Comparison of ENCODE assay signal across 17 mouse cellular contexts in genomic region chr15:30271141-30271572, GRCm38 (mm10).
DNase-seq lines count a peak whose midpoint lies in the region; ATAC-seq and TF ChIP-seq lines count a peak whose summit lies in the region.
"Had no signal": no experiment of that assay in that cellular context is flagged by ENCODE, and none has a peak within 500 bp of the region (broad histone marks: within the 10 kb centered on the region; RNA-seq: fewer than 3 reads in every experiment).

No protein-coding gene starts in this region.

- DNase-seq in cerebellum, postnatal 14 days: peak; percentile 22 to 36
- no peak for DNase-seq in cerebellum, adult 8-10 months
- DNase-seq in left cerebral cortex, adult 2 months (ENCODE audit: extremely low spot score in 1 of 2, low spot score in 2 of 2): no peak
- DNase-seq in left cerebral cortex, adult 11 months (ENCODE audit: low spot score): no peak
- DNase-seq in adipocyte (ENCODE audit: low spot score): peak; percentile 3
- peak; percentile 74 for DNase-seq in layer of hippocampus, adult 9-11 months
- DNase-seq in gastrocnemius, postnatal 36 days: no peak
- DNase-seq: adrenal gland, postnatal 36 days; heart, adult 11 months; heart, postnatal 10 days; kidney, adult 2 months; lung, postnatal 4 days; midbrain, embryonic 14.5 days had no signal

- intact Hi-C loops in left cerebral cortex, adult 2 months (cut with DNase I): no loop called here
- intact Hi-C loops in gastrocnemius, postnatal 36 days (cut with DNase I): no loop called here

- no peak overlapping the region for H3K4me3 ChIP-seq in left cerebral cortex, adult 2 months
- H3K4me3 ChIP-seq: embryonic facial prominence, embryonic 12.5 days; neural tube, embryonic 13.5 days had no signal

- H3K27ac ChIP-seq in left cerebral cortex, adult 2 months: peak overlapping the region; percentile 45; the same call in 1 of the 2 replicates
- H3K27ac ChIP-seq: embryonic facial prominence, embryonic 12.5 days; liver, embryonic 14.5 days; neural tube, embryonic 13.5 days had no signal

- no peak for TF ChIP-seq CTCF in left cerebral cortex, adult 2 months (IDR thresholded peaks at IDR 0.05)

- no peak for ATAC-seq in CD4-positive, CD25-positive, alpha-beta regulatory T cell, adult 4 months

Comparison
In these comparisons a context has a peak if more than half of its experiments do, and no peak if none do; other contexts are left out.
1. DNase-seq: peak in cerebellum, postnatal 14 days (2 of 2), adipocyte (single experiment) and layer of hippocampus, adult 9-11 months (single experiment); none in cerebellum, adult 8-10 months (single experiment), left cerebral cortex, adult 2 months (0 of 2), left cerebral cortex, adult 11 months (single experiment) and gastrocnemius, postnatal 36 days (0 of 2).